Mouse (Mus musculus): ENCODE results near the gene Prpf38b. TPM values are rescaled to one million over a fixed set of nuclear protein-coding genes. Genes with fewer than 3 reads are reported as not detected.
"Not testable (repeated sequence)": the region's sequence is repeated elsewhere in the genome, so short reads cannot be mapped to it uniquely, and the experiment has no call there.

The Prpf38b gene
- total and polyA plus RNA-seq, 3 experiments: 117 to 226 (median 216) TPM

- H3K4me3 ChIP-seq (ENCODE audit: low read depth, low read length): no peak overlapping the region; the same call in 1 of the 2 replicates
- TF ChIP-seq POLR2AphosphoS5 (IDR thresholded peaks at IDR 0.05; ENCODE audit: insufficient replicate concordance, low read depth, low read length) (no peak), CTCF (IDR thresholded peaks at IDR 0.05; ENCODE audit: low read depth, low read length) (no peak), GATA2 (IDR thresholded peaks at IDR 0.05; ENCODE audit: borderline replicate concordance, low read depth, low read length) (no peak), GATA1 (IDR thresholded peaks at IDR 0.05; ENCODE audit: borderline replicate concordance, low read length) (no peak), TAL1 (conservative IDR thresholded peaks at IDR 0.05; ENCODE audit: low read depth, low read length) (no peak)
- peak; percentile 85 for ATAC-seq (ENCODE audit: extremely low read depth, insufficient number of reproducible peaks, low FRiP score, poor library complexity, severe bottlenecking)
- H3K36me3 ChIP-seq (replicated peaks): no peaks in the 10 kb centered on the region
- no peaks in the 10 kb centered on the region for H3K9me3 ChIP-seq (replicated peaks)
- peaks cover 26% of the 10 kb centered on the region for H3K4me1 ChIP-seq (ENCODE audit: insufficient read depth, low read depth, low read length)
- no peaks in the 10 kb centered on the region for H3K27me3 ChIP-seq (ENCODE audit: insufficient read depth, low read length)
- peak; percentile 61 for DNase-seq (ENCODE audit: low spot score)
Observed at GRCm38 (mm10) chr3:108885686-108886530, 25.6 kb downstream of the Prpf38b start.

DNA sequence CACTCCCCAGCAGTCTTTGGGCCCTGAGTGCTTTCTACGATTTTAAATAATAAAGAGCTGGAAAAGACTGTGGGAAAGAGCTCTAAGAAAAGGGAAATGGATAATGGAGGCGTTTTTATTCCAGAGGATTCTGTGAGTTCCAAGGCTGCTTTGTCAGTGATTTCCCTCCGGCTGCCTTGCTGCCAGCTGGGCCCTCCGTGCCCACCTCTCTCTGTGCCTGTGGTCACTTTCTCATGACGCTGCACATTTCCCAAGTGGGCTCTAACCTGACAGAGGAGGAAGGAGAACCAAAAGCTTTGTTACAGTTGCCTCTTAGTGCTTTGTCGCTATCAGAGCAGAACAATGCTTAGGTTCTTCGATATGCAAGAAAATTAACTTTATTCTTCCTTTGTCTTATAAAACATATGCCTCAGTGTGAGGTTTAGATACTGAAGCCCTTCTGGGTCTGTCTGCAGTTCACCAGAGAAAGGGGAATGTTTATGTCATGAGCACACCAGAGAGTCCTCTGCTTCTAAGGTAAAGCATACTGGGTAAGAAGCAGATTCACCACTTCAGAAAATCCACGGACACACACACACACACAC, 26.7 kb downstream of the Prpf38b start:
- DNase-seq (ENCODE audit: low spot score): no peak
- Histone ChIP-seq H3K36me3 (replicated peaks) (no peaks in the 10 kb centered on the region), H3K27me3 (ENCODE audit: insufficient read depth, low read length) (peaks cover 3% of the 10 kb centered on the region; the same call in 1 of the 2 replicates), H3K4me1 (ENCODE audit: insufficient read depth, low read depth, low read length) (peaks cover 26% of the 10 kb centered on the region), H3K9me3 (replicated peaks) (no peaks in the 10 kb centered on the region), H3K4me3 (ENCODE audit: low read depth, low read length) (no peak overlapping the region)
- TF ChIP-seq POLR2AphosphoS5 (IDR thresholded peaks at IDR 0.05; ENCODE audit: insufficient replicate concordance, low read depth, low read length) (no peak), GATA2 (IDR thresholded peaks at IDR 0.05; ENCODE audit: borderline replicate concordance, low read depth, low read length) (no peak), GATA1 (IDR thresholded peaks at IDR 0.05; ENCODE audit: borderline replicate concordance, low read length) (no peak)
- no peak for ATAC-seq (ENCODE audit: extremely low read depth, insufficient number of reproducible peaks, low FRiP score, poor library complexity, severe bottlenecking)

- Histone ChIP-seq H3K36me3 (replicated peaks) (no peaks in the 10 kb centered on the region), H3K4me1 (ENCODE audit: insufficient read depth, low read depth, low read length) (peaks cover 26% of the 10 kb centered on the region), H3K27me3 (ENCODE audit: insufficient read depth, low read length) (peaks cover 5% of the 10 kb centered on the region), H3K4me3 (ENCODE audit: low read depth, low read length) (no peak overlapping the region), H3K9me3 (replicated peaks) (no peaks in the 10 kb centered on the region)
- DNase-seq (ENCODE audit: low spot score): no peak
- TF ChIP-seq TAL1 (conservative IDR thresholded peaks at IDR 0.05; ENCODE audit: low read depth, low read length) (no peak), GATA1 (IDR thresholded peaks at IDR 0.05; ENCODE audit: borderline replicate concordance, low read length) (no peak), CTCF (IDR thresholded peaks at IDR 0.05; ENCODE audit: low read depth, low read length) (no peak), GATA2 (IDR thresholded peaks at IDR 0.05; ENCODE audit: borderline replicate concordance, low read depth, low read length) (no peak), POLR2AphosphoS5 (IDR thresholded peaks at IDR 0.05; ENCODE audit: insufficient replicate concordance, low read depth, low read length) (no peak)
- no peak for ATAC-seq (ENCODE audit: extremely low read depth, insufficient number of reproducible peaks, low FRiP score, poor library complexity, severe bottlenecking)
Observed at GRCm38 (mm10) chr3:108883067-108883466, 28.5 kb downstream of the Prpf38b start.

DNA sequence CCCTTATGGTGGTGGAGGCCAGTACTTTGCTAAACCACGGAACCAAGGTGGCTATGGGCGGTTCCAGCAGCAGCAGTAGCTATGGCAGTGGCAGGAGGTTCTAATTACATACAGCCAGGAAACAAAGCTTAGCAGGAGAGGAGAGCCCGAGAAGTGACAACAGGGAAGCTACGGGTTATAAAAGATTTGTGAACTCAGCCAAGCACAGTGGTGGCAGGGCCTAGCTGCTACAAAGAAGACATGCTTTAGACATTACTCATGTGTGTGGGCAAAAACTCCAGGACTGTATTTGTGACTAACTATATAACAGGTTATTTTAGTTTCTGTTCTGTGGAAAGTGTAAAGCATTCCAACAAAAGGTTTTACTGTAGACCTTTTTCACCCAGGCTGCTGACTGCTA, 29.7 kb downstream of the Prpf38b start:
- not testable (repeated sequence) for ATAC-seq (ENCODE audit: extremely low read depth, insufficient number of reproducible peaks, low FRiP score, poor library complexity, severe bottlenecking); H3K27me3 ChIP-seq (ENCODE audit: insufficient read depth, low read length); H3K4me3 ChIP-seq (ENCODE audit: low read depth, low read length); DNase-seq (ENCODE audit: low spot score); H3K9me3 ChIP-seq (replicated peaks); H3K36me3 ChIP-seq (replicated peaks)
- peaks cover 23% of the 10 kb centered on the region for H3K4me1 ChIP-seq (ENCODE audit: insufficient read depth, low read depth, low read length)

GRCm38 (mm10) chr3:108880544-108881507, 30.7 kb downstream of the Prpf38b start:
- Histone ChIP-seq H3K9me3 (replicated peaks) (no peaks in the 10 kb centered on the region), H3K4me1 (ENCODE audit: insufficient read depth, low read depth, low read length) (peaks cover 12% of the 10 kb centered on the region), H3K4me3 (ENCODE audit: low read depth, low read length) (no peak overlapping the region), H3K36me3 (replicated peaks) (no peaks in the 10 kb centered on the region), H3K27me3 (ENCODE audit: insufficient read depth, low read length) (peaks cover 12% of the 10 kb centered on the region)
- ATAC-seq (ENCODE audit: extremely low read depth, insufficient number of reproducible peaks, low FRiP score, poor library complexity, severe bottlenecking): no peak
- DNase-seq (ENCODE audit: low spot score): no peak
- no peak for TF ChIP-seq CTCF (IDR thresholded peaks at IDR 0.05; ENCODE audit: low read depth, low read length)
- no peak for TF ChIP-seq POLR2AphosphoS5 (IDR thresholded peaks at IDR 0.05; ENCODE audit: insufficient replicate concordance, low read depth, low read length)

DNA sequence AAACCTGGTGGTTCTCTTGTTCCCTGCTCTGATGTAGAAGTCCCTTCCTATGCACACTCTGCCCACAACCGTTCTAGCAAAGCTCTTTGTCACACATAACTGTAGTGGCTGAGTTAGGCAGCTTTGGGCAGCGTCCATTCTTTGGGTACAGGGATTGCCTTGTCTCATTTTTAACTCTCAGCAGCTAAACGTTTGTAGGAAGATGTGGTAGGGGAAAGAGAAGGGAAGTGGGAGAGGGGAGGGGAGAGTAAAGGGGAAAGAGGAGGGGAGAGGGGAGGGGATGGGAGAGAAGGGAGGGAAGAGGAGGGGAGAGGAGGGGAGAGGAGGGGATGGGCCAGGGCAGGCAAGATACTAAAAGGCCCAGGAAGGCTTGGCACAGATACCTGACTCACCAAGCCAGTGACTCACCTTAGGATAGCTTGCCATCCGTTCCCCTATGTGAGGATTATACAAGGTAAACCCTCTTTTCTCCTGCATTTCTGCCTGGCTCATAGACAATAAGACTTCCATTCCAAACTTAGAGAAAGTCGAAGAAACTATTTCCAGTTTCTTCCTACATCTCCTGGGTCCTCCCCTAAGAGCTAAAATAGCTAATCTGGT, 31.6 kb downstream of the Prpf38b start:
- Histone ChIP-seq H3K4me1 (ENCODE audit: insufficient read depth, low read depth, low read length) (peaks cover 3% of the 10 kb centered on the region; the same call in 1 of the 2 replicates), H3K4me3 (ENCODE audit: low read depth, low read length) (no peak overlapping the region), H3K36me3 (replicated peaks) (no peaks in the 10 kb centered on the region), H3K27me3 (ENCODE audit: insufficient read depth, low read length) (peaks cover 12% of the 10 kb centered on the region), H3K9me3 (replicated peaks) (no peaks in the 10 kb centered on the region)
- no peak for DNase-seq (ENCODE audit: low spot score)
- TF ChIP-seq GATA2 (IDR thresholded peaks at IDR 0.05; ENCODE audit: borderline replicate concordance, low read depth, low read length): no peak
- TF ChIP-seq TAL1 (conservative IDR thresholded peaks at IDR 0.05; ENCODE audit: low read depth, low read length): no peak
- TF ChIP-seq CTCF (IDR thresholded peaks at IDR 0.05; ENCODE audit: low read depth, low read length): no peak
- no peak for ATAC-seq (ENCODE audit: extremely low read depth, insufficient number of reproducible peaks, low FRiP score, poor library complexity, severe bottlenecking)

All from G1E (cell line).